Mouse (Mus musculus) frontal cortex, adult 2 months (tissue): ENCODE results near the gene Rundc3a. TPM values are rescaled to one million over a fixed set of nuclear protein-coding genes. Genes with fewer than 3 reads are reported as not detected.
"Not testable (repeated sequence)": the region's sequence is repeated elsewhere in the genome, so short reads cannot be mapped to it uniquely, and the experiment has no call there.

Source experiments
- DNase-seq, 2 experiments: peaks; one replicate each; pipeline ENCODE4 v3.0.0; 2022; ENCODE audit warnings: low spot score in 1 of 2; ENCODE audit errors: extremely low spot score in 1 of 2
- polyA plus RNA-seq: library from polyadenylated mRNA; depleted of rRNA; stranded (reverse); fragments of >200 nt; gene quantifications from 2 replicates; pipeline ENCODE4 v1.2.3, GENCODE M21; 2012

Rundc3a gene
- polyA plus RNA-seq, 1 experiment = 540 TPM

DNA sequence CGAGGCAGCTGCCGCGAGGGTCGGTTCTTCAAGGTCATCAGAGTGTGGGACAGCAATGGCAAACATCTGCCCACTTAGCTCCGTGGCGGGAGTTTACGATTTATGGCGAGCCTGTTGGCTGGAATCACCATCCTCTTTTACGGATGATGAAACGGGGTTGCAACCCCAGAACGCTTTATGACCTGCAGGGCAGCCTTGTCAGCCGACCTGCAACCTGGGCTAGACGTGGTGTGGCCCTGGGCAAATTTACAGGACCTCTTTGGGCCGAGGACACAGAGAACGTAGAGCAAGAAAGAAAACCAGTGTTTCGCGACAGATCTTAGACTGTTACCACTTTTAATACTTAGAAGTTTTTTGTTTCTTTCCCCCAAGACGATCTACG lies 14.6 kb downstream of the Rundc3a start, which contains the start of gene Slc25a39:
Gene Slc25a39, minus strand, starts transcription at position 113 of the 382 bp plus-strand sequence.
- no peak for DNase-seq

DNA sequence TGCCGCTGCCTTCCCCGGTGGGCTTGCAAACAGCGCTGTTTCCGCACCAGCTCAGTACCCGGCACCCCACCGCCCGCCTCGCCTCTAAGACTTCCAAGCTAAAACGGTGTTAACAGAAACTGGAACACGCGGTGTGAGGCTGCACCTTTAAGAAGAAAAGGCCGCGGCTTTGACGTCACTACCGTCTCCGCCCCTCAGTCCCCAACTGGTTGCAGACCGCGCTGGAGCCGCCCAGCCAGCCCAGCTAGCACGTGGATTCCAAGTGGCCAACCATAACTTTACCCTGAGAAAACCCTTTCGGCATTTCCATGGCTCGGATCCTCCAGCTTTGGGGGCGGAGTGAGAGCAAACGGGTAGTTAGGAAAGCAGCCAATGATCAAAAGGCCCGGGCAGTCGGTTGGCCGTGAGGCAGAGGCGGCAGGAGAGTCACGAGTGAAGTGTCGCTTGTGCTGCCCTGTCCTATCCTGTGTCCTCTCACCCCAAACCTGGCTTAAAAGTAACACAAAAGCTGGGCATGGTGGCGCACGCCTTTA lies 15.2 kb downstream of the Rundc3a start:
- DNase-seq = peak; percentile 98 to 99

DNA sequence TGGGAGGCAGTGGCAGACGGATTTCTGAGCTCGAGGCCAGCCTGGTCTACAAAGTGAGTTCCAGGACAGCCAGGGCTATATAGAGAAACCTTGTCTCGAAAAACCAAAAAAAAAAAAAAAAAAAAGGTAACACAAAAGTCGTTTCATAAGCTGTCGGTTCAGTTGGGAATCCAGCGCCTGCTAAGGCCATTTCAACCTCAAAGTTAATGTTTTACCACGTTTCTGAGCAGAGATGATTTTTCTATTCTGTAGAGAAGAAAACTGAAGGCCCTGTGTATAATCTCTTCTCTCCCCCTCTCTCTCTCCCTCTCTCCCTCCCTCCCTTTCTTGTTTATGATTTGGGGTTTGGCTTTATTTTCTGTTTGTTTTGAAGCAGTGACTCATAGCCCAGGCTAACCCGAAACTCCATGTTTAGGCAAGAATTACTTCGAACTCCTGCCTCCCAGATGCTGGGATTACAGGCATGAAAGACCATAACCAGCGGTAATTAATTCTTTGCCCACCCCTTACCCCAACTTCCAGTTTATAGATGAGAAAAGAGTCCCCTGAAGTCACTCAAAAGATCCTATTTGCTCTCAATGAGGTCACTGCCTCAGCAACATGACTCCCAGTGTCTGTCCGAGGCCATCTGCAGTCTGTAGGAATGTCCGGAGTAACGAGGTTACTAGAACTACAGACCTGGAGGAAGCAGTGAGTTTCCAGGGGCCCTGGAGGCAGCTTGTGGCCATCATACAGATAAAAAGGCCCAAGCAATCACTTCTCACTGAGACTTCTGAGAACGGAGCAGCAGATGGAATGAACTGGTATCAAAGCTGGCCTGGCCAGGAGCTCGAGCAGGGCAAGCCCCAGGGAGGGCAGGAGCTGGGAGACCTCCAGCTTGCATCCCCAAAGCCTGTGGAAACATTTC lies 15.9 kb downstream of the Rundc3a start:
- DNase-seq = no peak

DNA sequence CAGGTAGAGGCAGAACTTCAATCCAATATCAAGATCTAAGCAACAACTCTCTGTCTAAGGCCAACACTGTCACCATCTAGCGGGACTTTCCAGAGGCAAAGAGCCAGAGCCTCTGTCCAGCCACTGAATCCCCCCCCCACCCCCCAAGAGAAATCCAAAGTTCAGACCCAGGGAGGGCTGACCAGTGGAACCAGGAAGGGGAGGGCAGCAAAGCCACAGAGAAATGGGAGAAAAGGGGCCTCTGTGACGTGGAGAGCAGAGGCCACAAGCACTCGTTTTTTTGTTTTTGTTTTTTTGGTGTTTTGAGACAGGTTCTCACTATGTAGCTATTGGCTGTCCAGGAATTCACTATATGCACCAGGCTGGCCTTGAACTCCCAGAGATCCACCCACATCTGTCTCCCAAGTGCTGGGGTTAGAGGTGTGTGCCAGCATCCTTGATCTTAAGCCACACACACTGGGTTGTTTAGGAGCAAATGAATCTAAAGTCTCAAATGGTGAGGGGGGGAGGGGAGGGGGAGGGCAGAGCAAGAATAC lies 16.7 kb downstream of the Rundc3a start:
- no peak for DNase-seq

DNA sequence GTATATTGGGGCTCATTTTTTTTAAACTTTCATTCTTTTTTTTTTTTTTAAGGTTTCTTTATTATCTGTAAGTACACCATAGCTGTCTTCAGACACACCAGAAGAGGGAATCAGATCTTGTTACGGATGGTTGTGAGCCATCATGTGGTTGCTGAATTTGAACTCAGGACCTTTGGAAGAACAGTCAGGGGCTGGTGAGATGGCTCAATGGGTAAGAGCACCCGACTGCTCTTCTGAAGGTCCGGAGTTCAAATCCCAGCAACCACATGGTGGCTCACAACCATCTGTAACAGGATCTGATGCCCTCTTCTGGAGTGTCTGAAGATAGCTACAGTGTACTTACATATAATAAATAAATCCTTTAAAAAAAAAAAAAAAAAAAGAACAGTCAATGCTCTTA lies 17.1 kb downstream of the Rundc3a start:
- not testable (repeated sequence) for DNase-seq

DNA sequence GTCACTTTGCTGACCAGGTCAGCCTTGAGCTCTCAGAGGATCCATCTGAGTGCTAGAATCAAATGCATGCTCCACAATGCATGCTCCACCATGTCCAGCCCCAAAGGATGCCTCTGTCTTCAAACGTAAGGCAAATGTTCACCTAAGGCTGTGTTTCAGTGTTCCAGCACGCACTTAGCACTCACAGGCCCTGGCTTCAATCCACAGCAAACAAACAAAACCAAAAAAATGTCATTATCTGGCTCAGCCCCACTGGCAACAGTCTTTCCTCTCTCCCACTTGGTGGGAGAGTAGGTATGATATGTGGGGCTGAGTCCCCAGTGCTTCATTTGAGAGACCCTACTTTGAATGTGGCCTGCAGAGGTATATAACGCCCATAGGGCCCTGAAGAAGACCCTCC lies 17.9 kb downstream of the Rundc3a start:
- DNase-seq = no peak

DNA sequence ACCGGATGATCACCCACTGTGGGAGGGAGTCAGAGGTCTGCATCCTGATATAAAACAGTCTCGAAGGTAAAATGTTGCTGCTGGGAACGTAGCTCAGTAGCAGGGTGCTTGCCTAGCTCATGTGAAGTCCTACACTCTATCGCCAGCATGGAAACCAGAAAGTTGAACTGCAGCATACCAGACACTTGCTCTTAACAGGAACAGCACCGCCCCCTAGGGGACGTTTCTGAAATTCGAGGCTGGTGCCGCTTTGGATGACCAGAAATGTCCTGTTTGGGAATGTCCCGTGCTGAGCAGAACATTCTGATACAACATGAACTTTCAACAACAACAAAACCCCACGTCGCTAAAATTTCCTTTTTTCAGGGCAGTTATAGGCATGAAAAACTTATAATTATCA lies 18.5 kb downstream of the Rundc3a start:
- DNase-seq = peak in 1 of 2 experiments; percentile 95

DNA sequence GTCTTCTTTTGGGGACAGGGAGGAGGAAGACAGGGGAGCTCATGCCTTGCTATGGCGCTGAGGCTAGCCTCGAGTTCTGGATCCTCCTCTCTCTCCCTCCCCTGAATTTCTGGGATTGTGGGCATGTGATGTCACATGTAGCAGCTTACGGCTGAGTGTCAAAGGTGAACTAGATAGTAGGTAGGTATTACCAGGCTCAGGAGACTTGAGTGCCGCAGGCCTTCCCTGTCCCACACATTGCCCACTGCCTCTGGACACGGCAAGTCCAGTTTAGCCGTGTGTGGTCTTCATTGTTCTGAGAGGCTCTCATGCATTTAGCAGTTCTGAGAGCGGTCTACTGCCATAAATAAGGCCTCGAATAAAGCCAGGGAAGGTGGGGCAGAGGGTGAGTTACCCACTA lies 19.9 kb downstream of the Rundc3a start:
- DNase-seq = no peak

DNA sequence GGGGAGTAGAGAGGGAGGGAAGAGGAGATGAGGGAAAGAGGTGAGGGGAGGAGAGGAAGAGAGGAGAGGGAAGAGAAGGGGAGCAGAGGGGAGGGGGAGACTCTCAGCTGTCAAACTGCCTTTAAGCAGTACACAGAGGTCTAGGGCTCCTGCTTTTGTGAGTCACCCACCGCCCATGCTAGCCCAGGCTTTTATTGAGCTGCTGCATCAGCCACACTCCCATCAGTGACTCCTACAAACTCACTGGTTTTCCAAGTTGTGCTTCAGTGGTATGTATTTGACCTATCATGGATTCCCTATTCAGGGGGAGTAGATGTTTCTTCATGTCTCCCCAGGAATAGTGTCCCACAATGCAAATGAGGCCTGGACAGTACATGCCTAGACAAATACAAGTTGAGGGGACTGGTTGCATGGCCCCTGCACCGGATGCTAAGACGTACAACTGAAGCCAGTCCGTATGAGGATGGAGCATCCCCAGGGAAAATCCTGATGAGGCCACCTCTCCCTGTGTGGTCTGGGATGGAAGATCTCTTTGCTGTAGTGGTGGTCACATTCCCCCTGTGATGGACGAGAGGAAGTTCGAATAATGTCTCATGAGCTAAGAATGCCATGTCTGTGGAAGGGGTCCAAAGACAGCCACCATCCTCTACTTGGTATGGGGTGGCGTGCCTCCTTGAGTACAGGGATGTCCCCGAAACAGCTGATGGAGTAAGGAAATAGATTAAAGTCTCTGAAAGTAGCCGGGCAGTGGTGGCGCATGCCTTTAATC lies 22.0 kb downstream of the Rundc3a start:
- no peak for DNase-seq

DNA sequence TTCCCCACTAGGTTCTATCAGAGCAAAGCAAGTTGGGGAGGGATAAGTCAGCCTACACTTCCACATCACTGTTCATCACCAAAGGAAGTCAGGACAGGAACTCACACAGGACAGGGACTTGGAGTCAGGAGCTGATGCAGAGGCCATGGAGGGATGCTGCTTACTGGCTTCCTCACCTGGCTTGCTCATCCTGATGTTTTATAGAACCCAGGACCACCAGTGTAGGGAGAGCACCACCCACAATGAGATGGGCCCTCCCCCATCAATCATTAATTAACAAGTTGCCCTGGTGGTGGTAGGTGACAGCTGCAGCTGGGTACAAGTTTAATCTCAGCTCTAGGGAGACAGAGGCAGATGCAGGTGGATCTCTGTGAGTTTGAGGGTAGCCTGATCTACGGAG lies 24.0 kb downstream of the Rundc3a start:
- DNase-seq = no peak

DNA sequence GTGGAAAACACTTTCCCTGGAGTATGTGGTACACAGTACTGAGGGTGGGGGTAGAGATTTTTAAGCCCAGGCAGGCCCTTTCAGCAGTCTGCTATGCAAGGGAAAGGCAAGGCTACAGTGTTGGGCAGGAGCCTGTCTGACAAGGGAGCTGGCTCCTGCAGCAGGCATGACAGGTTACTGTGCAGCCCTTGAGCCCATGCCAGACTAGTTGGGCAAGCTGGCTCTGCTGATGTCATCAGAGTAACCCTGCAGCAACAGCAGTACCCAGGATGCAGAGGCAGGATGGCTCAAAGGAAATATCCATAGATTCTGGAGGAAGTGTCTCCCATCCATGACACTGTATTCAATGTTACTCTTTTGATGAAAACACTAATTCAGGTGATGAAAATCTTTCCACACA lies 25.7 kb downstream of the Rundc3a start:
- DNase-seq = no peak

DNA sequence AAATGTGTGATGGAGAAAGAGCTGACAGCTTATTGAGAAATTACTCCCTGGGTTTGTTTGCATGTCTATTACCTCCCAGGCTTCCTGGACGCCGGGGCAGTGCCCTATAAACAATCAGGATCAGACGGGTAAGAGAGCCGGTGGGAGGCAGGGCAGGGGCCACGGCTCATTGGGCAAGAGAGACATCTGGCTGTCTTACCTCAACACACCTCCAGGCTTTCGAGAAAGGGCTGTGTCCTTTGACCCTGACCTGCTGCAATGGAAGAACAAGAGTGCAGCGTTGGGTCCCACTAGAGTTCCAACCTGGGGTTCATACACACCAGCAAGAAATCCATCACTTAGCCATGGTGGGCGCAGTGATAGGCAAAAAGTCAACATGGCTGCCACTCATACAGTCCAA lies 28.4 kb downstream of the Rundc3a start:
- no peak for DNase-seq

DNA sequence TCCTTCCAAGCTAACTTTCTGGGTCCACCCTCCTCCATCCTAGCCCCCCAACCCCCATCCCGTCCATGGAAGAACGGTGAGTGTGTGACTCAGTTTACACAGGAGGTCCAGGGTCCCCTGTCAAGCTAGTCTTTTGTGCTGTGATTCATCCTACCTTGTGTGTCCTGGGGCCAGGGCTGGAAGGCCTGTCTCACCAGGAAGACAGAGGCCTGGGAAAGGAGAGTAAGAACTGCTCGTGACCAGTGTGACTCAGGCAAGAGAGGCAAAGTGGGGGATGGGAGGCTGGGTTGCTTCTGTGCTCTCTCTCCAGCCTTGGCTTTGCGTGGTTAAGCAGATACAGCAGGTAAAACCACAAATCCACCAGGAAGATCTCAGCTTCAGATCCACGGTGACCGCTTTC lies 31.5 kb downstream of the Rundc3a start:
- DNase-seq = no peak

DNA sequence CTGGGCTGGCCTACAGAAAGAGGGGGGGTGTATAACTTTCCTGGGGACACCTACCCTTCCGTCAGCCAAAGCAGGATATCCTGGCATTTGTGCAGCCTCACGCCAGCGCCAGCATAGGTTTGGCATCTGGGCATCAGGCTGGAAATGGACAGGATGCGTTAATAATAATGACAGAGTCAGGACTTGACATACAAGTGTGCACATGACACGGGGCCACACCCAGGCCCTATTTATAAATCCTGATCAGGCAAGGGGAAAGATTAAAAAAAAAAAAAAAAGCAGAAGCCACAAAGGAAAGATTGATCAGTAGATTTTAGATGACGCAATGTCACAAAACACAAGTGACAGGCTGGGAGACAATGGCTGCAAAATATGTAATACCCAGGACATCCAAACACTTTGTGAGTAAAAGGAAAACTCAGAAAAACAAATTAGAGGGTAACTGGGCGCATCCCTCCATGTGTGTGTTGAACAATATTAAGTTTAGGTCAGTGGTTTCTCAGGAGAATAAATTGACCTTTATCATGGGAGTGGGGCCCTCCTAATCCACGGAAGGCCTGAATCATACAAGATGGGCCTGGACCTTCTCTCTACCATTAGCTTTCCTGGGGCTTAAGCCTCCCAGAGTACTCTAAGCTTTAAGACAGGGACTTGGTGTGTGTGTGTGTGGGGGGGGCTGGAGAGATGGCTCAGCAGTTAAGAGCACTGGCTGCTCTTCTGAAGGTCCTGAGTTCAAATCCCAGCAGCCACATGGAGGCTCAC lies 32.5 kb downstream of the Rundc3a start:
- DNase-seq = no peak

DNA sequence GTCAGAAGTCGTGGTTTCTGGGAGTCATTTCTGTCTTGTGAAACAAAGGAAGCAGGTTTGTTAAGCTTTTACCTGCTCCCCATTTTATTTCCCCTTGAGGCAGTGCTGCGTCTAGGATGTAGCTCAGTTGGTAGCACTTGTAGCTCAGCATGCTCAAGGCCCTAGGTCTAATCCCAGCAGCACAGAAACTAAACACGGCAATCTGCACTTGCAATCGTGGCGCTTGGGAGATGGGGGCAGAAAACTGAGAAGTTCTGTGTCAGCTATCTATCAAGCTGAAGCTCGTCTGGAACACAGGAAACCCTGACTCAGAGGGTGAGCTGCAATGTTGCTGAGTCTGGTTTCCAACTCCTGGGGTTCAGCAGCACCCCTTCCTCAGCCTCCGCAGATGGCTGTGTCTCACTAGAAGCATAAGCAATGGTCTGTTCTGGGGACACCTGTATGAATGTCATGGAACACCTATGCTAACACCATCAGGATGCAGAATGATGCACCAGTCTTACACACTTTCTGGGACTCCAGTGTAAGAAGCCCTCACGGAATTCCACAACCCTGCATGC lies 35.9 kb downstream of the Rundc3a start:
- DNase-seq = no peak

DNA sequence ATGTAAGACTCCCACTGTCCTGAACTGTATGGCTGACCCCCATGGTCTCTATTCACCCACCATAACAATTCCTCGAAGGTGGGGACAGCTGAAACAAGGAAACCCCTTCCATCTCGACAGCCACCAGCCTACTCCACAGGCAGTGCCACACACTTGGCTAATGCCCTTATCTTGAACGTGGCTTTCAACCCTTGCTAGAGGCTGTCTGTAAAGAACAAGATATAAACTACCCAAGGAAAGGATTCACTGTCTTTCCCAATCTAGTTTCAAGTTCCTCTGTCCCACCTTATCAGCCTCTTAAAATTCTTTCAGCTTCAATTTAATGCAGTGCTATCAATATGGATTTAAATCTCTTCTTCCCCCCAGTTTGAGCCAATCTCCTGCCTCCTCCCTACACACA lies 36.3 kb downstream of the Rundc3a start:
- no peak for DNase-seq

DNA sequence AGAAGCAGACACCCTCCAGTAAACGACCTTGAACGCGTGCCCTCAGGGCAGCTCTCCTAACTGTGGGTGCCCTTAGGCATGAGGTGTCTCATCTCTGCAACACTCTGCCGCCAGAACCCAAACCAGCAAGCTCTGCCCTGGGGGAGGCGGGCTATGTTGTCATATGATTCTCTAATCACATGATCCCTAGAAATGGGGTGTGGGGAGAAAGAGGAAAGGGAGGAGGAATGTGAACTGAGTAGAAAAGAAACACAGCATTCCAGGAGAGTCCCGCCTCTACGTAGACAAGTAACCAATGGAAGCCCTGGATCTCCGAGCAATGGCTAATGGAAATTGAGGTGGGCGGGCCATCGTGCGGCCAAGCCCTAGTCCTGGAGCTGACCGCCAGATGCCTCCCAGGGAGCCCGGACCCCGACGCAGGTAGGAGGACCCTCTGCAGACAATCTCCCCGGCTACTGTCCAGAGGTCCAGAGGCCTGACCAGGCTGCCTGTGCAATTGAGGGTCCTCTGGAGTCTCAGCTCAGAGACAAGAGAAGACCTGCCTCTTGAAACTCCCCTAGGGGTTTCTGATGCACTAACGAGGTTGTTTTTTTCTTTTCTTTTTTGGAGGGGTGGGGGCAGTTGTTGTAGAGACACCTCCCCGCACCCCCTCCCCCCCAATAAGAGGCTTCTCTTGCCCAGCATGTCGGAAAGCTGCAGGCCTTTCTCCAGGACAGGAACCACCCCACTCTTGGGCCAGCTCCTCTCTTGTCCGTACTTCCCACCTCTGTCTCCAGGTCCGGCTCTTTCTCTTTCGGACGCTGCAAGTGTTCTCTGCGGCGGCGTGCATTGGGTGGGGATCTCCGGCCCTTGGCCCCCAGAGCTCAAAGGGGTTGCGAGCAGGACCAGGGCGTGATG lies 37.2 kb downstream of the Rundc3a start, which contains the start of gene Grn:
Gene Grn, plus strand, starts transcription at position 195 of the 897 bp plus-strand sequence.
- peak; percentile 96 to 97 for DNase-seq

DNA sequence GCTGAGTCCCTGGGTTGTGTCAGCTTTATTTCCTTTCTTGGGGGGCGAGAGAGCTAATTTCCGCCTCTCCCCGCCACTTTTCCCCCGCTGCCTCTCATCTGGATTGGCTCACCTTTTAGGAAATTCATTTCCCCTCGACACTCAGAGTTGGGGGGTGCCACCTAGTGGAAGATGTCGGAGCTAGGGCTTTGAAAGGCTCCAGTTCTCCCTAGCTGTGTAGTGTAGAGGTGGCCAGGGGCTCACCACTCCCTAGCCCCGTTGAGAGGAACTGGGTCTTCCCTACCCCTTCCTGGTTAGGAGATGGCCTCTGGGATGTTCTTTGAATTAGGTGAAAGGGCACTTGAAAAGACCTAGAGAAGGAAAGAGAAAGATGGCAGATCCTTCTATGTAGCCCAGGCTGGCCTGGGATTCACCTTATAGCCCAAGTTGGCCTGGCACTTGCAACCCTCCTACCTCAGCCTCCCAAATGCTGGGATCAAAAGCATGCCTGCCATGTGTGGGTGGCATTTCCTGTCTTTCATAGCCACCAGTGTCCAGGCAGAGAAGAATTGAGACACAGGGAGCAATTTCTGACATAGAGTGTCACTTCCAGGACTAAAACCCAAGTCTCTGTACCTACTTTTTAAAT lies 37.9 kb downstream of the Rundc3a start:
- peak in 1 of 2 experiments; percentile 92 for DNase-seq

DNA sequence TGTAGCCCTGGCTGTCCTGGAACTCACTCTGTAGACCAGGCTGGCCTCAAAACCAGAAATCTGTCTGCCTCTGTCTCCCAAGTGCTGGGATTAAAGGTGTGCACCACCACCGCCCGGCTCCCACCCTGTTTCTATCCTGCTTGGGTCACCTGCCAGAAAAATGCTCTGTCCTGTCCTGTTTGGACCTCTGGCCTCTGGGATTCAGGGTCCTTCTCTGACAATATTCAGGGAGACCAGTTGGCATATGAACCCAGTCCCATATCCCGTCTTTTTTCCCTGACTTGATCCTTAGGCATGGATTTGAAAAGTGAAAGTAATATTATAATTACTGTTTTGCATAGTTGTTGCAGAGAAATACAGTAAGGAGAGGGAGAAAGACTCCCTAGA lies 38.5 kb downstream of the Rundc3a start:
- DNase-seq = no peak
